Mouse (Mus musculus): ENCODE data around the gene Tex48. TPM values are rescaled to one million over a fixed set of nuclear protein-coding genes. Genes with fewer than 3 reads are reported as not detected.

Tex48 gene
- polyA plus RNA-seq, 2 experiments, result not detected

DNA sequence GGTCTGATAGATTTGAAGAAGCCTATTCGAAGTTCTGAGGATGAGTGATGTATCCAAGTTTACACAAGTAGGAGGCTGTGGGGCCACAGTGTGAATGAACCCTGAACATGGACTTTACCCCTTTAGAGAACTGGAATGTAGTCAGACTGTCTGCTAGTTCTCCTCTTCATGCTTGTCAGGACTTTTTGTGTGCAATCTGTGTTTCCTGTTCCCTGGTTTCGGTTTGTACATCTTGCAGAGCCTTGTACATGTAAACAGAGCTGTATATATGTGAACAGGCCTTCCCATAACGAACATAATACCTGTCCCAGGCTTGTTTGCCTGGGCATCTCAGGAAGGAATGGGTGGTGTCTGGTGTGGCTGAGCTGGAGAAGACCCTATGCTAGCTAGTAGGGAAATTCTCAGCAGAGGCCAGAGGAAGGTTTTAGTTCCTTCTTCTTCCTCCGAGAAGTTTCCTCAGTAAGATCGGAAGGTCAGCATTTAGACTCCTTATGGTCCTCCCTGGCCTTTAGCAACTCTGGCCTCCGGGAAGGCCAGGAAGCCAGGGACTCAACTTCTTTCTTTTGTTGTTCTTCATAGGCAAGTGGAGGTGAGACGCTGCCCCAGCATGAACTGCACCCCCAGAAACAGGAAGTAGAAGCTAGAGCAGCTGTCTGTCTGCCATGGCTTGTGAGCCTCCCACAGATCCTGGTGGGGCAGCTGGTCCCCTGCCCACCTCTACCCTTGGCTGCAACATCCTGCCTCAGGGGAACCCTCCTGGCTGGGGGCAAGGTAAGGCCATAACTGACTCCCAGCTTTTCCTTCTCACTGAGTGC is 60.2 kb downstream of the Tex48 start:
- no peak overlapping the region for H3K4me2 ChIP-seq (replicated peaks; ENCODE audit: low read depth, low read length, severe bottlenecking)
- peaks cover 9% of the 10 kb centered on the region; the same call in 1 of the 2 replicates for H3K36me3 ChIP-seq (ENCODE audit: control insufficient read depth, insufficient read depth, low read length)
- H3K4me3 ChIP-seq (replicated peaks; ENCODE audit: low read length), result no peak overlapping the region
- H3K27me3 ChIP-seq (ENCODE audit: control insufficient read depth, insufficient read depth, low read length), result no peaks in the 10 kb centered on the region
- DNase-seq (ENCODE audit: low spot score) (no peak), ATAC-seq (ENCODE audit: low FRiP score, low read depth) (no peak)
- no peak overlapping the region for H3K9ac ChIP-seq (ENCODE audit: low read depth, low read length, severe bottlenecking)
- no peaks in the 10 kb centered on the region for H3K9me3 ChIP-seq (ENCODE audit: control insufficient read depth, low read length)
- H3K27ac ChIP-seq (replicated peaks; ENCODE audit: low read depth, low read length), result no peak overlapping the region
- TF ChIP-seq POLR2A (IDR thresholded peaks at IDR 0.05; ENCODE audit: borderline replicate concordance, extremely low read depth, insufficient read depth, insufficient read length), result no peak
- WGBS, result 82% methylated on average over 7 of the region's 7 CpGs
- H3K4me1 ChIP-seq (ENCODE audit: control insufficient read depth, insufficient read depth, low read length), result peaks cover 28% of the 10 kb centered on the region

DNA sequence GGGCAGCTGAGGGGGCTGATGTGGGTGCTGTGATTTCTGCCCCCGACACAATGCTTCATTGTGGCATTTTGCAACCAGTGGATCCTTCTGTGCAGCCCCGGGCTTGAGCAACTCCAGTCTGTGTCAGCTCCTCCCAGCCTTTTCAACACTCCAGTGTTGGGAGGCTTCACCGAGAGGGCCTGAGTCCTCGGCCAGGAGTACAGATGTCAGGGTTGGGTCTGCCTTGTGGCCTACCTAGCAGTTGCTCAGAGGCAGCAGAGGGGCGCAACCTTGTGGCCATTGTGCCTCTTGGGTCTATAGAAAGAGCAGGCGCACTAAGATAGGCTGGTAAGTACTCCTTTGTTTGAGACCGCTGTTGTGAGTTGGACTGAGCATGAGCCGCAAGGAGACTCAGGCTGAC is 62.1 kb downstream of the Tex48 start:
- DNase-seq (ENCODE audit: low spot score), result no peak
- peaks cover 28% of the 10 kb centered on the region for H3K4me1 ChIP-seq (ENCODE audit: control insufficient read depth, insufficient read depth, low read length)
- H3K9ac ChIP-seq (ENCODE audit: low read depth, low read length, severe bottlenecking), result no peak overlapping the region
- H3K4me3 ChIP-seq (replicated peaks; ENCODE audit: low read length), result no peak overlapping the region
- WGBS, result 75% methylated on average over 8 of the region's 8 CpGs
- H3K27ac ChIP-seq (replicated peaks; ENCODE audit: low read depth, low read length), result no peak overlapping the region
- no peaks in the 10 kb centered on the region for H3K9me3 ChIP-seq (ENCODE audit: control insufficient read depth, low read length)
- ATAC-seq (ENCODE audit: low FRiP score, low read depth), result no peak
- H3K36me3 ChIP-seq (ENCODE audit: control insufficient read depth, insufficient read depth, low read length), result peaks cover 8% of the 10 kb centered on the region; the same call in 1 of the 2 replicates
- H3K27me3 ChIP-seq (ENCODE audit: control insufficient read depth, insufficient read depth, low read length), result no peaks in the 10 kb centered on the region
- H3K4me2 ChIP-seq (replicated peaks; ENCODE audit: low read depth, low read length, severe bottlenecking), result no peak overlapping the region
- no peak for TF ChIP-seq POLR2A (IDR thresholded peaks at IDR 0.05; ENCODE audit: borderline replicate concordance, extremely low read depth, insufficient read depth, insufficient read length)

DNA sequence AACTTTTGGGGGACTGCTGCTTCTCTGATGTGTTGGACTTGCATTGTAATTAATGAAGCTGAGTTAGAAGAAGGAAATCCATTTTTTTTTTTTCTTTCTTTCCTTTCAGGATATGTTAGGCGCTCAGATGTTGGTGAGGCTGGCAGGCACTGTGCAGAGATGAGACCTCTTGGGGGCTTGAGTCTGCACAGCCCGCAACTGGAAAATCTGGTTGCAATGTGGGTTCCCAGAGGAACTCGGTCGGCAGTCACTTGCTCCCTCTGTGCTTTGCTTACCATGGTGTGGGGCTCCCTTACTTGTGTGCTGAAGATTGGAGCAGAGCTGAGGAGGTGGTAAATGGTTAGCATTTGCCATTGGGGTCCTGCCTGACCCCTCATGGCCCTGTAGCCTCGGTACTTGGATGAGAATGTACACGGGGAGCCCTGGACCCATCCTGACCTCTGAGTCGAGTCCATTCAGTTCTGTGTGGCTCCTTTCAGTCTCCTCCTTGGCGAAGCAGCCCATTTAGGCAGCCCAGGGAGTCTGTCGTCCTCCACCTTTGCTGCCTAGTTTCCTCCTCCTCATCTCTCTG is 63.0 kb downstream of the Tex48 start:
- 31% methylated on average over 9 of the region's 9 CpGs for WGBS
- DNase-seq (ENCODE audit: low spot score) (no peak), ATAC-seq (ENCODE audit: low FRiP score, low read depth) (no peak)
- TF ChIP-seq POLR2A (IDR thresholded peaks at IDR 0.05; ENCODE audit: borderline replicate concordance, extremely low read depth, insufficient read depth, insufficient read length), result no peak
- H3K27ac ChIP-seq (replicated peaks; ENCODE audit: low read depth, low read length), result peak overlapping the region; percentile 70
- H3K27me3 ChIP-seq (ENCODE audit: control insufficient read depth, insufficient read depth, low read length), result no peaks in the 10 kb centered on the region
- H3K4me1 ChIP-seq (ENCODE audit: control insufficient read depth, insufficient read depth, low read length), result peaks cover 28% of the 10 kb centered on the region
- peak overlapping the region; percentile 79 for H3K4me2 ChIP-seq (replicated peaks; ENCODE audit: low read depth, low read length, severe bottlenecking)
- H3K9ac ChIP-seq (ENCODE audit: low read depth, low read length, severe bottlenecking), result peak overlapping the region; percentile 92
- H3K4me3 ChIP-seq (replicated peaks; ENCODE audit: low read length), result peak overlapping the region; percentile 69
- H3K9me3 ChIP-seq (ENCODE audit: control insufficient read depth, low read length), result no peaks in the 10 kb centered on the region
- H3K36me3 ChIP-seq (ENCODE audit: control insufficient read depth, insufficient read depth, low read length), result peaks cover 11% of the 10 kb centered on the region; the same call in 1 of the 2 replicates

DNA sequence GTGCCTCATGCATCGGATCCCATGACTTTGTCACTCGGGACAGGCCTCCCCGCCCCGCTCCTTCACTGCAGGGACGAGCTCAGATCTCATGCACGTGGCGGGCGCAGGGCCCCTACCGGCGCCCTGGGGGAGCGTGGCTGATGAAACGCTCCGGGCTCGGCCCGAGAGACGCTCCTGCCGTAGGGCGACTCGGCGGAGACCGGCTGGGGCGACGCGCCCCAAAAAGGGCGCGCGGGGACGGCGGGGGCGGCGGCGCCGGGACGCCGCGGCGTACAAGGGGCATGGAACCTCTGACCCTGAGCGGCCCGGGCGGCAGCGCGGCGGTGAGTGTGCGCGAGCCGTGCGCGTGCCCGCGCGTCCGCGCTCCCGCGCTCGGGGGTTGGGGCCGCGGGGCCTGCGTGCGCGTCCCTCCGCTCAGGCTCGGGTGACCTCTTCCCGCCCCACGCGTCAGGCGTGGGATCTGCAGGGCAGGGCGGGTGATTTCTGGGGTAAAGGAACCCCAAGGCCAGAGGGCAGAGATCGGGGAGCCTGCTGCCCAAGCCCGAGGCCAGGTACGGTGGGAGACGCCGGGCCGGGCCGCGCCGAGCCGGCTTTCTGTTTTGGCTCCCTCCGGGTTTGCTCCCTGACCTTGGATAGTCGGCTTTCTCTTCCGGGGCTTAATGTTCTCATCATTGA is 63.7 kb downstream of the Tex48 start, which contains the start of gene Tmem268:
Gene Tmem268, plus strand, starts transcription at position 375 of the 675 bp plus-strand sequence.
- peak within 1 kb of the TSS; percentile 79 for H3K4me2 ChIP-seq (replicated peaks; ENCODE audit: low read depth, low read length, severe bottlenecking)
- peak; percentile 82 for ATAC-seq (ENCODE audit: low FRiP score, low read depth)

More for the DNA sequence above, 63.7 kb downstream of the Tex48 start, which contains the start of gene Tmem268:
- Histone ChIP-seq H3K4me1 (ENCODE audit: control insufficient read depth, insufficient read depth, low read length) (peaks cover 28% of the 10 kb centered on the region), H3K27me3 (ENCODE audit: control insufficient read depth, insufficient read depth, low read length) (no peaks in the 10 kb centered on the region), H3K9ac (ENCODE audit: low read depth, low read length, severe bottlenecking) (peak within 1 kb of the TSS; percentile 92), H3K4me3 (replicated peaks; ENCODE audit: low read length) (peak within 1 kb of the TSS; percentile 69), H3K36me3 (ENCODE audit: control insufficient read depth, insufficient read depth, low read length) (peaks cover 11% of the 10 kb centered on the region; the same call in 1 of the 2 replicates), H3K27ac (replicated peaks; ENCODE audit: low read depth, low read length) (peak within 1 kb of the TSS; percentile 70), H3K9me3 (ENCODE audit: control insufficient read depth, low read length) (no peaks in the 10 kb centered on the region)
- TF ChIP-seq POLR2A (IDR thresholded peaks at IDR 0.05; ENCODE audit: borderline replicate concordance, extremely low read depth, insufficient read depth, insufficient read length), result peak; percentile 48; the same call in 1 of the 2 replicates
- under 1% methylated on average over 46 of the region's 81 CpGs for WGBS
- DNase-seq (ENCODE audit: low spot score), result peak; percentile 48

Measured in limb, embryonic 14.5 days (tissue).